Mouse (Mus musculus): ENCODE measurements around the gene Ndufb11. TPM values are rescaled to one million over a fixed set of nuclear protein-coding genes. Genes with fewer than 3 reads are reported as not detected.

Ndufb11 gene
- total and polyA plus RNA-seq, 3 experiments, result 262 to 357 TPM; not detected in 1

GRCm38 (mm10) chrX:20663444-20663790, 46.0 kb upstream of the Ndufb11 start:
- Histone ChIP-seq H3K9ac (ENCODE audit: control insufficient read depth, low read depth, low read length, poor library complexity, severe bottlenecking) (peak overlapping the region; percentile 96), H3K27me3 (ENCODE audit: control insufficient read depth in 1 of 2, insufficient read depth in 2 of 2, low read length in 2 of 2) (no peaks in the 10 kb centered on the region), H3K9me3 (replicated peaks; ENCODE audit: insufficient read depth, low read length) (no peaks in the 10 kb centered on the region), H3K36me3 (ENCODE audit: control insufficient read depth in 1 of 2, insufficient read depth in 2 of 2, low read length in 2 of 2) (peaks cover 20 to 47% of the 10 kb centered on the region in 2 experiments), H3K4me3 (ENCODE audit: control insufficient read depth in 1 of 2, insufficient read depth in 1 of 2, low read depth in 2 of 2, low read length in 2 of 2) (peak overlapping the region; percentile 72 to 85), H3K79me2 (ENCODE audit: control insufficient read depth, insufficient read depth, low read length, poor library complexity) (peaks cover 32% of the 10 kb centered on the region), H3K27ac (ENCODE audit: control insufficient read depth, low read depth, low read length) (peak overlapping the region; percentile 81), H3K4me1 (ENCODE audit: control insufficient read depth in 1 of 2, insufficient read depth in 2 of 2, low read length in 2 of 2) (peaks cover 13 to 32% of the 10 kb centered on the region in 2 experiments)
- no peak for DNase-seq (ENCODE audit: low read depth, low spot score)
- TF ChIP-seq TBP (IDR thresholded peaks at IDR 0.05; ENCODE audit: low read depth, low read length) (0 out of 2 replicates have a peak, but pooled peaks have one; percentile 14), CHD2 (IDR thresholded peaks at IDR 0.05; ENCODE audit: low read length) (no peak), RAD21 (IDR thresholded peaks at IDR 0.05; ENCODE audit: low read depth, low read length) (no peak)

DNA sequence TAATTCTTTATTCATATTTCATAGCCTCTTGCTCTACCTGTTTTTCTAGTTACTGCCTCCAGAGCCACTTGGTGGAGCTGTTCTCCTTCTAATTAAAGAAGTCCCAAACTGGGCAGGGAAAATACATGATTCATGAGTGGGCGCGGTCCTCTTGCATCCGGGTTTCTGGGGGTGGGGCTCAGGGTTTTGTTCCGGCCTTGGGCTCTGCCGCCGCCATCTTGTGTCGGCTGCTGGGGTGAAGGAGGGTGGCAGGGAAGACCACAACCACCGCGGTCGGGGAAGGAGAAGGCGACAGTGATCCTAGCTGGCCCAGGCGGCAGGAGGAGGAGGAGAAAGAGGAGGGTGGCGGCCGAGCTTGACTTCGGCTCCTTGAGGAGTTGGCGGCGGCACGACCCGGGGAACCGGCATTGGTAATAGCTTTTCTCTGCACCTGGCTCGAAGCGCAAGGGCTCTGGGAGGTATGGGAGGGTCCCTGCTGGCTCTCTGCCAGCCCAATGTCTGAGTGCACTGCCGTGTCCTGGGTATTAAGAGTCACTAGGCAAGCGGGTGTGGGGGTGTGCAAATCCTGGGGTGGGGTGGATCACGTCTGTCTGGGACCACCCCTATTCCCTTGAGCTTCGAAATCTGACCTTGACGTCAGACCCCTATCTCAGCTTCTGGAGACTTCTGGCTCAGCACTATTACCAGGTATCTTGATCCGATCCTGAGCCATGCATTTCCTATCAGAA, 45.5 kb upstream of the Ndufb11 start:
- Histone ChIP-seq H3K9me3 (replicated peaks; ENCODE audit: insufficient read depth, low read length) (no peaks in the 10 kb centered on the region), H3K9ac (ENCODE audit: control insufficient read depth, low read depth, low read length, poor library complexity, severe bottlenecking) (peak overlapping the region; percentile 96), H3K36me3 (ENCODE audit: control insufficient read depth in 1 of 2, insufficient read depth in 2 of 2, low read length in 2 of 2) (peaks cover 16 to 47% of the 10 kb centered on the region in 2 experiments), H3K4me1 (ENCODE audit: control insufficient read depth in 1 of 2, insufficient read depth in 2 of 2, low read length in 2 of 2) (peaks cover 13 to 32% of the 10 kb centered on the region in 2 experiments), H3K4me3 (ENCODE audit: control insufficient read depth in 1 of 2, insufficient read depth in 1 of 2, low read depth in 2 of 2, low read length in 2 of 2) (peak overlapping the region; percentile 72 to 85), H3K27me3 (ENCODE audit: control insufficient read depth in 1 of 2, insufficient read depth in 2 of 2, low read length in 2 of 2) (no peaks in the 10 kb centered on the region), H3K79me2 (ENCODE audit: control insufficient read depth, insufficient read depth, low read length, poor library complexity) (peaks cover 33% of the 10 kb centered on the region), H3K27ac (ENCODE audit: control insufficient read depth, low read depth, low read length) (peak overlapping the region; percentile 81)
- DNase-seq (ENCODE audit: low read depth, low spot score), result peak; percentile 97
- no peak for TF ChIP-seq GATA1 (IDR thresholded peaks at IDR 0.05; ENCODE audit: low read depth, low read length)
- no peak for TF ChIP-seq UBTF (IDR thresholded peaks at IDR 0.05; ENCODE audit: borderline replicate concordance, insufficient read depth, low read depth, low read length)
- peak; percentile 48 for TF ChIP-seq TCF12 (IDR thresholded peaks at IDR 0.05; ENCODE audit: low read depth, low read length)
- TF ChIP-seq TBP (IDR thresholded peaks at IDR 0.05; ENCODE audit: low read depth, low read length), result 0 out of 2 replicates have a peak, but pooled peaks have one; percentile 27
- no peak for TF ChIP-seq USF1 (IDR thresholded peaks at IDR 0.05; ENCODE audit: low read depth, low read length)
- no peak for TF ChIP-seq MAX (IDR thresholded peaks at IDR 0.05; ENCODE audit: low read length)
- no peak for TF ChIP-seq POLR2AphosphoS5 (IDR thresholded peaks at IDR 0.05; ENCODE audit: borderline replicate concordance, low read depth, low read length)
- peak; percentile 11; the same call in 1 of the 2 replicates for TF ChIP-seq NRF1 (IDR thresholded peaks at IDR 0.05; ENCODE audit: insufficient read depth, low read depth, low read length, poor library complexity, severe bottlenecking)
- TF ChIP-seq USF2 (IDR thresholded peaks at IDR 0.05; ENCODE audit: borderline replicate concordance in 1 of 2, insufficient read depth in 1 of 2, low read depth in 1 of 2, low read length in 2 of 2), result no peak
- TF ChIP-seq MEF2A (IDR thresholded peaks at IDR 0.05; ENCODE audit: extremely low read depth, insufficient replicate concordance, low read depth, low read length, poor library complexity, severe bottlenecking), result 0 out of 2 replicates have a peak, but pooled peaks have one; percentile 43
- peak; percentile 90 for TF ChIP-seq SIN3A (IDR thresholded peaks at IDR 0.05; ENCODE audit: low read length)
- peak; percentile 57 for TF ChIP-seq ZNF384 (IDR thresholded peaks at IDR 0.05; ENCODE audit: low read depth, low read length)
- peak; percentile 50; the same call in 1 of the 2 replicates for TF ChIP-seq KAT2A (conservative IDR thresholded peaks at IDR 0.05; ENCODE audit: low read depth, low read length)
- TF ChIP-seq HCFC1 (IDR thresholded peaks at IDR 0.05; ENCODE audit: low read depth, low read length), result peak; percentile 81
- peak; percentile 77 for TF ChIP-seq SMC3 (IDR thresholded peaks at IDR 0.05; ENCODE audit: low read depth, low read length)
- no peak for TF ChIP-seq MYB (IDR thresholded peaks at IDR 0.05; ENCODE audit: low read depth, low read length)
- TF ChIP-seq MYC (IDR thresholded peaks at IDR 0.05; ENCODE audit: low read depth, low read length), result peak; percentile 30
- TF ChIP-seq TAL1 (IDR thresholded peaks at IDR 0.05; ENCODE audit: low read length), result no peak
- peak; percentile 88 for TF ChIP-seq RAD21 (IDR thresholded peaks at IDR 0.05; ENCODE audit: low read depth, low read length)
- TF ChIP-seq E2F4 (IDR thresholded peaks at IDR 0.05; ENCODE audit: borderline replicate concordance, low read depth, low read length), result no peak
- no peak for TF ChIP-seq MAFK (IDR thresholded peaks at IDR 0.05; ENCODE audit: borderline replicate concordance, low read depth, low read length)
- TF ChIP-seq EP300 (IDR thresholded peaks at IDR 0.05; ENCODE audit: low read depth in 1 of 2, low read length in 2 of 2), result peak in 1 of 2 experiments; percentile 23; a peak in 1 of 4 replicates
- peak; percentile 68 to 87; a peak in 3 of 4 replicates for TF ChIP-seq POLR2A (IDR thresholded peaks at IDR 0.05; ENCODE audit: control insufficient read depth in 1 of 2, insufficient read depth in 1 of 2, low read depth in 1 of 2, low read length in 2 of 2, poor library complexity in 1 of 2)
- peak; percentile 92; the same call in 1 of the 2 replicates for TF ChIP-seq ZMIZ1 (IDR thresholded peaks at IDR 0.05; ENCODE audit: low read depth, low read length)
- no peak for TF ChIP-seq RCOR1 (IDR thresholded peaks at IDR 0.05; ENCODE audit: low read depth, low read length)
- TF ChIP-seq CHD2 (IDR thresholded peaks at IDR 0.05; ENCODE audit: low read length), result no peak
- peak; percentile 41; the same call in 1 of the 2 replicates for TF ChIP-seq MXI1 (IDR thresholded peaks at IDR 0.05; ENCODE audit: low read depth, low read length)
- TF ChIP-seq ZKSCAN1 (IDR thresholded peaks at IDR 0.05; ENCODE audit: low read depth, low read length), result no peak
